Mouse (Mus musculus) urinary bladder, postnatal 0 days (tissue): Measurements from ENCODE around the gene Zfp664. TPM values are rescaled to one million over a fixed set of nuclear protein-coding genes. Genes with fewer than 3 reads are reported as not detected.

Source experiments
- polyA plus RNA-seq: library from polyadenylated mRNA; unstranded; fragments of >200 nt; fragmentation: Nextera tagmentation; extraction: Ambion mirVana; gene quantifications from 2 replicates; pipeline ENCODE4 v1.2.1, GENCODE M21; 2015

Gene Zfp664
- polyA plus RNA-seq: 37.1 and 40.2 TPM in 2 replicates

GRCm38 (mm10) chr5:124862013-124862866 lies at the start of gene Zfp664, which contains the start of gene Ccdc92:
Gene Zfp664 (plus strand): TSS chr5:124862691.
Gene Ccdc92 (minus strand): TSS chr5:124862424.

Other genes starting within 250 kb of the Zfp664 start
- gene Atp6v0a2, start 234.1 kb upstream of the Zfp664 start, polyA plus RNA-seq: 30.4 and 33.5 TPM in 2 replicates
- 0.02 TPM in 2 replicates for gene Dnah10, start 137.6 kb upstream of the Zfp664 start, polyA plus RNA-seq
- 4.3 and 4.6 TPM in 2 replicates for gene Ccdc92, start 267 bp upstream of the Zfp664 start, polyA plus RNA-seq
- gene Rflna, start 140.5 kb downstream of the Zfp664 start, polyA plus RNA-seq: 0.55 and 0.99 TPM in 2 replicates